Mouse (Mus musculus) heart, postnatal 0 days (tissue): ENCODE data around the gene Slc2a3.

Experiments used
- CTCF ChIP-seq: IDR thresholded peaks from 2 replicates; pipeline ENCODE4 v1.5.1; 2016; ENCODE audit warnings: antibody characterized with exemption, control low read depth, low read depth
- EP300 ChIP-seq: IDR thresholded peaks from 2 replicates; pipeline ENCODE4 v1.6.1; 2016; ENCODE audit warnings: antibody characterized with exemption, low read depth

GRCm38 (mm10) chr6:122703706-122704105 lies 97.7 kb downstream of the Slc2a3 start:
- TF ChIP-seq CTCF (no peak), EP300 (no peak)
